Mouse (Mus musculus) intestine, embryonic 16.5 days (tissue): ENCODE measurements around the gene Ndufv1. TPM values are rescaled to one million over a fixed set of nuclear protein-coding genes. Genes with fewer than 3 reads are reported as not detected.

ENCODE experiments used
- ATAC-seq: fragments of 200-750 bp; cut with Nextera tagmentation; 2 replicates; pipeline ENCODE4 v1.8.0; 2017; ENCODE audit warnings: moderate TSS enrichment, moderate library complexity
- H3K27ac ChIP-seq: fragments of 300-500 bp; sonication (generic); 2 replicates; pipeline ENCODE4 v1.5.1; 2014; ENCODE audit warnings: mild to moderate bottlenecking, low read length
- H3K27me3 ChIP-seq: fragments of 300-500 bp; sonication (generic); replicated peaks from 2 replicates; pipeline ENCODE4 v1.6.1; 2014; ENCODE audit warnings: low read length, control low read depth, mixed read lengths; ENCODE audit not compliant: control insufficient read depth, insufficient read depth
- H3K36me3 ChIP-seq: fragments of 300-500 bp; sonication (generic); 2 replicates; pipeline ENCODE4 v1.6.1; 2014; ENCODE audit warnings: low read length, control low read depth; ENCODE audit not compliant: control insufficient read depth, insufficient read depth
- H3K4me1 ChIP-seq: fragments of 300-500 bp; sonication (generic); 2 replicates; pipeline ENCODE4 v1.6.1; 2014; ENCODE audit warnings: low read length, control low read depth, mixed read lengths; ENCODE audit not compliant: control insufficient read depth, insufficient read depth
- H3K4me2 ChIP-seq: fragments of 300-500 bp; sonication (generic); 2 replicates; pipeline ENCODE4 v1.6.1; 2014; ENCODE audit warnings: low read depth, low read length, control low read depth
- H3K4me3 ChIP-seq: fragments of 300-500 bp; sonication (generic); 2 replicates; pipeline ENCODE4 v1.5.1; 2014; ENCODE audit warnings: mild to moderate bottlenecking, low read length
- H3K9ac ChIP-seq: fragments of 300-500 bp; sonication (generic); 2 replicates; pipeline ENCODE4 v1.6.1; 2014; ENCODE audit warnings: low read depth, low read length
- H3K9me3 ChIP-seq: fragments of 300-500 bp; sonication (generic); 2 replicates; pipeline ENCODE4 v1.6.1; 2016; ENCODE audit warnings: low read length, control low read depth; ENCODE audit not compliant: control insufficient read depth
- WGBS: fragments of 180-500 bp; shearing (Covaris S2); extraction: QIAGEN DNeasy Blood & Tissue Kit; methylation state at CpG from one replicate; pipeline ENCODE4 v1.1.7; 2014; 5-methylcytosine and 5-hydroxymethylcytosine counted together
- polyA plus RNA-seq: library from polyadenylated mRNA; unstranded; fragments of >200 nt; fragmentation: Nextera tagmentation; extraction: Ambion mirVana; gene quantifications from 2 replicates; pipeline ENCODE4 v1.2.1, GENCODE M21; 2015

Ndufv1 gene
- polyA plus RNA-seq, 1 experiment from 2014 or later: 309 TPM

GRCm38 (mm10) chr19:3992416-3992815 lies 20.2 kb downstream of the Ndufv1 start, which contains the start of gene Tbx10:
Tbx10 (plus strand) TSS chr19:3992752.
- no peaks in the 10 kb centered on the region for H3K27me3 ChIP-seq
- no peaks in the 10 kb centered on the region for H3K9me3 ChIP-seq
- no peak within 1 kb of the TSS for H3K4me3 ChIP-seq
- H3K9ac ChIP-seq: peak within 1 kb of the TSS; percentile 38; the same call in 1 of the 2 replicates
- peaks cover 6% of the 10 kb centered on the region for H3K4me1 ChIP-seq
- no peaks in the 10 kb centered on the region; the same call in 1 of the 2 replicates for H3K36me3 ChIP-seq
- ATAC-seq: no peak
- 64% methylated on average over 5 of the region's 5 CpGs for WGBS
- no peak within 1 kb of the TSS for H3K4me2 ChIP-seq
- no peak within 1 kb of the TSS for H3K27ac ChIP-seq

- Histone ChIP-seq H3K27me3 (no peaks in the 10 kb centered on the region), H3K4me3 (no peak overlapping the region), H3K27ac (no peak overlapping the region), H3K36me3 (no peaks in the 10 kb centered on the region; the same call in 1 of the 2 replicates), H3K4me1 (peaks cover 10% of the 10 kb centered on the region), H3K9ac (no peak overlapping the region), H3K4me2 (no peak overlapping the region), H3K9me3 (no peaks in the 10 kb centered on the region)
- no peak for ATAC-seq
- WGBS: 84% methylated on average over 3 of the region's 3 CpGs
Measured at GRCm38 (mm10) chr19:3991966-3992365, 20.6 kb downstream of the Ndufv1 start.

GRCm38 (mm10) chr19:3991562-3991961 lies 21.0 kb downstream of the Ndufv1 start:
- Histone ChIP-seq H3K36me3 (no peaks in the 10 kb centered on the region; the same call in 1 of the 2 replicates), H3K4me1 (peaks cover 14% of the 10 kb centered on the region), H3K9ac (no peak overlapping the region), H3K27me3 (no peaks in the 10 kb centered on the region), H3K4me3 (no peak overlapping the region), H3K9me3 (no peaks in the 10 kb centered on the region), H3K4me2 (no peak overlapping the region), H3K27ac (no peak overlapping the region)
- WGBS: 94% methylated on average over 3 of the region's 3 CpGs
- no peak for ATAC-seq

GRCm38 (mm10) chr19:3990804-3991203 lies 21.8 kb downstream of the Ndufv1 start:
- no peak overlapping the region for H3K9ac ChIP-seq
- no peak overlapping the region for H3K4me2 ChIP-seq
- no peaks in the 10 kb centered on the region; the same call in 1 of the 2 replicates for H3K36me3 ChIP-seq
- no peak overlapping the region for H3K4me3 ChIP-seq
- WGBS: 42% methylated on average over 6 of the region's 6 CpGs
- H3K9me3 ChIP-seq: no peaks in the 10 kb centered on the region
- no peak overlapping the region for H3K27ac ChIP-seq
- no peaks in the 10 kb centered on the region for H3K27me3 ChIP-seq
- no peak for ATAC-seq
- H3K4me1 ChIP-seq: peaks cover 22% of the 10 kb centered on the region

- Histone ChIP-seq H3K27me3 (no peaks in the 10 kb centered on the region), H3K4me3 (no peak overlapping the region), H3K27ac (no peak overlapping the region), H3K9me3 (no peaks in the 10 kb centered on the region), H3K4me2 (no peak overlapping the region), H3K36me3 (no peaks in the 10 kb centered on the region; the same call in 1 of the 2 replicates), H3K4me1 (peaks cover 24% of the 10 kb centered on the region), H3K9ac (no peak overlapping the region)
- no peak for ATAC-seq
- 91% methylated on average over 4 of the region's 4 CpGs for WGBS
Measured at GRCm38 (mm10) chr19:3988750-3989149, 23.9 kb downstream of the Ndufv1 start.

- Histone ChIP-seq H3K27ac (no peak overlapping the region), H3K4me2 (no peak overlapping the region), H3K27me3 (no peaks in the 10 kb centered on the region), H3K9ac (no peak overlapping the region), H3K36me3 (no peaks in the 10 kb centered on the region; the same call in 1 of the 2 replicates), H3K9me3 (no peaks in the 10 kb centered on the region), H3K4me3 (no peak overlapping the region), H3K4me1 (peaks cover 24% of the 10 kb centered on the region)
- WGBS: 87% methylated on average over 14 of the region's 14 CpGs
- ATAC-seq: no peak
Measured at GRCm38 (mm10) chr19:3988066-3988465, 24.5 kb downstream of the Ndufv1 start.

GRCm38 (mm10) chr19:3986334-3986733 lies 26.3 kb downstream of the Ndufv1 start, which contains the start of gene Acy3:
Acy3 (plus strand) TSS chr19:3986570.
- Histone ChIP-seq H3K4me2 (peak within 1 kb of the TSS; percentile 30), H3K36me3 (no peaks in the 10 kb centered on the region; the same call in 1 of the 2 replicates), H3K27ac (peak within 1 kb of the TSS; percentile 58), H3K27me3 (no peaks in the 10 kb centered on the region), H3K9ac (peak within 1 kb of the TSS; percentile 63), H3K4me1 (peaks cover 19% of the 10 kb centered on the region), H3K4me3 (peak within 1 kb of the TSS; percentile 32), H3K9me3 (no peaks in the 10 kb centered on the region)
- WGBS: 8% methylated on average over 8 of the region's 8 CpGs
- ATAC-seq: peak; percentile 90

- Histone ChIP-seq H3K9me3 (no peaks in the 10 kb centered on the region), H3K4me2 (no peak overlapping the region), H3K9ac (0 out of 2 replicates have a peak overlapping the region, but pooled peaks have one; percentile 23), H3K4me3 (no peak overlapping the region), H3K27ac (peak overlapping the region; percentile 58), H3K4me1 (peaks cover 19% of the 10 kb centered on the region), H3K36me3 (no peaks in the 10 kb centered on the region; the same call in 1 of the 2 replicates), H3K27me3 (no peaks in the 10 kb centered on the region)
- 0 out of 2 replicates have a peak, but pooled peaks have one; percentile 17 for ATAC-seq
- 37% methylated on average over 8 of the region's 8 CpGs for WGBS
Measured at GRCm38 (mm10) chr19:3985261-3985681, 27.3 kb downstream of the Ndufv1 start.

- no peaks in the 10 kb centered on the region for H3K27me3 ChIP-seq
- H3K4me1 ChIP-seq: peaks cover 19% of the 10 kb centered on the region
- H3K36me3 ChIP-seq: no peaks in the 10 kb centered on the region; the same call in 1 of the 2 replicates
- no peak overlapping the region for H3K4me3 ChIP-seq
- WGBS: 56% methylated on average over 9 of the region's 9 CpGs
- H3K9me3 ChIP-seq: no peaks in the 10 kb centered on the region
- no peak overlapping the region for H3K4me2 ChIP-seq
- no peak overlapping the region for H3K27ac ChIP-seq
- ATAC-seq: no peak
- H3K9ac ChIP-seq: no peak overlapping the region; the same call in 1 of the 2 replicates
Measured at GRCm38 (mm10) chr19:3983527-3984200, 28.9 kb downstream of the Ndufv1 start.
